Mouse (Mus musculus): ENCODE results near the gene A830031A19Rik. TPM values are rescaled to one million over a fixed set of nuclear protein-coding genes. Genes with fewer than 3 reads are reported as not detected.

Gene A830031A19Rik
- polyA plus RNA-seq, 1 experiment from 2014 or later: not detected

DNA sequence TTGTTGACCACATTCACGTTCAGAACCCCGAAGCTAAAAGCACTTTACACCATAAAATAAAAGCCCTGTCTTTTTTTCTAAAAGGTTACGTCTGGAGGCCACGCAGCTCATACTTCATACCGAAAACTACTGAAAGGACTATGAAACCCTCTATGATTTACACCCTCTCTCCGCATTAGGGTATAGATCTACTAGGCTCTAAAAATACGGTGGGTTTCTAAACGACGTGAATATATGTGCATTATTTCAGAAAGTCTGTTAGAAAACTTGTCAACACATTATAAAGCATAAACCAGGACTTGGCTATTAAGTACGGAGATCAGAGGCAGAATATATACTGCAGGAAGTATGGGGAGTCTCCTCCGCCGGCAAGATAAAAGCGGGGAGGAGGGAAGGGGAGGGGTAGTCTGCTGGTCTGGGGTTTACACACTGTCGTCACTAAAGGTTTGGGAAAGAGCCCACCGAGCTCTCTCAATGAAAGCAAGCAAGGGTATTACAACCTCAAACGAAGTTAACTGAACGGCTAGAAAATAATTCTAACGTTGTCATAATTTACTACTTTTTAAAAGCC is 748 bp downstream of the A830031A19Rik start:
- peak overlapping the region; percentile 96 for H3K4me2 ChIP-seq
- WGBS: under 1% methylated on average over 18 of the region's 18 CpGs
- H3K27me3 ChIP-seq: no peaks in the 10 kb centered on the region
- H3K36me3 ChIP-seq (replicated peaks): no peaks in the 10 kb centered on the region
- peak overlapping the region; percentile 96 for H3K4me3 ChIP-seq (replicated peaks)
- H3K27ac ChIP-seq: peak overlapping the region; percentile 99; the same call in 1 of the 2 replicates
- peak overlapping the region; percentile 98 for H3K9ac ChIP-seq
- ATAC-seq (ENCODE audit: low FRiP score): no peak
- H3K4me1 ChIP-seq: peaks cover 26% of the 10 kb centered on the region
- no peaks in the 10 kb centered on the region for H3K9me3 ChIP-seq

DNA sequence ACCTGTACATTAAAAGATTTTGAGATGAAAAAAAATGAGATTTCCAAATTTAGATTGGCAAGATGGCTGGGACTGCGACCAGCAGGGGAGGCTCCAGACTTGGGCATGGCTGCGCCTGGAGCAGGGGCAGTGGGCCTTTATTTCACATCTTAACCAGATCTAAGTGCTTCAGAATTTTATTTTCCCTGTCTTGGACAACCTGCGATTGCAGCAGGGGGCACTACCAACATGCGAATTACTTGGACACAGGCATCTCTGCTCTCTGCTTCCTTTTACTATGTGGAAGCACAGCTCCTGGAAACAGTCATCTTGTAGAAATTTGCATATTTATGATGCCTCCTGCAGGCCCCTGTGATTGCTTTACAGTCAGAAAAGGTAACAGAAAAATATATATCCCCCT is 9.5 kb downstream of the A830031A19Rik start:
- Histone ChIP-seq H3K36me3 (replicated peaks) (no peaks in the 10 kb centered on the region), H3K4me1 (peaks cover 27% of the 10 kb centered on the region), H3K27me3 (peaks cover 7% of the 10 kb centered on the region; the same call in 1 of the 2 replicates), H3K9me3 (no peaks in the 10 kb centered on the region), H3K9ac (no peak overlapping the region), H3K4me2 (no peak overlapping the region), H3K27ac (no peak overlapping the region), H3K4me3 (replicated peaks) (no peak overlapping the region)
- 42% methylated on average over 4 of the region's 4 CpGs for WGBS
- peak; percentile 43; the same call in 1 of the 2 replicates for ATAC-seq (ENCODE audit: low FRiP score)

GRCm38 (mm10) chr11:24064221-24064620 is 10.6 kb downstream of the A830031A19Rik start:
- H3K27ac ChIP-seq: no peak overlapping the region
- no peak overlapping the region for H3K4me2 ChIP-seq
- no peaks in the 10 kb centered on the region for H3K9me3 ChIP-seq
- no peak for ATAC-seq (ENCODE audit: low FRiP score)
- H3K27me3 ChIP-seq: peaks cover 8% of the 10 kb centered on the region; the same call in 1 of the 2 replicates
- 86% methylated on average over 6 of the region's 6 CpGs for WGBS
- H3K36me3 ChIP-seq (replicated peaks): no peaks in the 10 kb centered on the region
- peaks cover 28% of the 10 kb centered on the region for H3K4me1 ChIP-seq
- H3K4me3 ChIP-seq (replicated peaks): no peak overlapping the region
- H3K9ac ChIP-seq: no peak overlapping the region

DNA sequence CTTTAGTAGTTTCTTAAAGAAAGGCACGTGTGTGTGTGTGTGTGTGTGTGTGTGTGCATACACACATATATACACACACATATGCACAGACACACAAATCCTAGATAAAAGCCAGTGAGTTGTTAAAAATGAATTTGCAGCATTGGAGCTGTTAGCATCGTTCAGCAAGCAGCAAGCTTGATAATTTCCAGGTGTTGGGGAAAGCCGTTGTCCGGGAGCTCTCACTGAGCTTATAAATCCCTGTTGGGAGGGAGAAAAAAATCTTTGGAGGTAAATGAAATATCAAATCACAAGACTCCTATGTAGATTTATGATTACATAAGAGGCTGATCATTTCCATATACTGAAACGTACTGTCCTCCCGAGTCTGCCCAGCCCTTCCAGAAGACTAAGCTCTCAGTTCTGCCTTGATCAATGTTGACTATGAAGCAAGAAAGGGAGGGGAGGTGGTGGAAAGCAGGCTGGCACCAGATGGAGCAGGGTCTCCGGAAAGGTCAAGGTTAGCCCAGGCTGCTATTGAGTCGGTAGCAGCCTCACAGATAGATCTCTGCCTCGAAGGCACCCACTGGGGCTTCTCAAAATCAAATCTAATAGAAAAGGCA is 12.3 kb downstream of the A830031A19Rik start:
- H3K27ac ChIP-seq: no peak overlapping the region

GRCm38 (mm10) chr11:24061819-24062218 is 13.0 kb downstream of the A830031A19Rik start:
- no peaks in the 10 kb centered on the region for H3K36me3 ChIP-seq (replicated peaks)
- peaks cover 8% of the 10 kb centered on the region; the same call in 1 of the 2 replicates for H3K27me3 ChIP-seq
- peak; percentile 68 for ATAC-seq (ENCODE audit: low FRiP score)
- H3K9me3 ChIP-seq: no peaks in the 10 kb centered on the region
- peaks cover 28% of the 10 kb centered on the region for H3K4me1 ChIP-seq
- peak overlapping the region; percentile 29; the same call in 1 of the 2 replicates for H3K9ac ChIP-seq
- H3K4me2 ChIP-seq: peak overlapping the region; percentile 60
- under 1% methylated on average over 14 of the region's 14 CpGs for WGBS
- H3K4me3 ChIP-seq (replicated peaks): peak overlapping the region; percentile 34
- no peak overlapping the region for H3K27ac ChIP-seq

More for the DNA sequence above, 12.3 kb downstream of the A830031A19Rik start:
- H3K4me2 ChIP-seq: no peak overlapping the region
- ATAC-seq (ENCODE audit: low FRiP score): peak; percentile 42
- no peak overlapping the region for H3K4me3 ChIP-seq (replicated peaks)
- no peak overlapping the region for H3K9ac ChIP-seq
- peaks cover 8% of the 10 kb centered on the region; the same call in 1 of the 2 replicates for H3K27me3 ChIP-seq
- 39% methylated on average over 9 of the region's 9 CpGs for WGBS
- peaks cover 28% of the 10 kb centered on the region for H3K4me1 ChIP-seq
- no peaks in the 10 kb centered on the region for H3K9me3 ChIP-seq
- no peaks in the 10 kb centered on the region for H3K36me3 ChIP-seq (replicated peaks)

DNA sequence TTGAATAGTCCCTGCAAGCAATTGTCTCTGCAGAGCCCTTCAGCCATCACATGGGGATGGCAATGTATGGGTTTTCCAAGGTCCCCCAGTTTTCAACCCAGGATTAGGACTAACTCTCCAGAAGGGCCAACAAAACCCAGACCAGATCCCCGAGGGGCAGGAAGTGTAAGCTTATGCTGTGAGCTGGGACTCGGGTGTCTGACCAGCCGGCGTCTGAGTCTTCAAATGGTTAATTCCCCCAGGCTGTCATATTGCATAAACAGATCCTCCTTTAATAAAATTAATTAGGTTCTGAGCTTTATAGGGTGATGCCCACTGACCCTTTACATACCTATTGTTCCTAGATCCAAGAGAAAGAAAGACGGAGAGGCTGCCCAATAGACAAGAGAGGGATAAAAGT is 14.4 kb downstream of the A830031A19Rik start:
- Histone ChIP-seq H3K36me3 (replicated peaks) (no peaks in the 10 kb centered on the region), H3K9ac (peak overlapping the region; percentile 43; the same call in 1 of the 2 replicates), H3K27me3 (peaks cover 8% of the 10 kb centered on the region; the same call in 1 of the 2 replicates), H3K9me3 (no peaks in the 10 kb centered on the region), H3K4me3 (replicated peaks) (peak overlapping the region; percentile 26), H3K27ac (no peak overlapping the region), H3K4me2 (peak overlapping the region; percentile 60), H3K4me1 (peaks cover 28% of the 10 kb centered on the region)
- ATAC-seq (ENCODE audit: low FRiP score): peak; percentile 9; the same call in 1 of the 2 replicates
- 3% methylated on average over 5 of the region's 5 CpGs for WGBS

DNA sequence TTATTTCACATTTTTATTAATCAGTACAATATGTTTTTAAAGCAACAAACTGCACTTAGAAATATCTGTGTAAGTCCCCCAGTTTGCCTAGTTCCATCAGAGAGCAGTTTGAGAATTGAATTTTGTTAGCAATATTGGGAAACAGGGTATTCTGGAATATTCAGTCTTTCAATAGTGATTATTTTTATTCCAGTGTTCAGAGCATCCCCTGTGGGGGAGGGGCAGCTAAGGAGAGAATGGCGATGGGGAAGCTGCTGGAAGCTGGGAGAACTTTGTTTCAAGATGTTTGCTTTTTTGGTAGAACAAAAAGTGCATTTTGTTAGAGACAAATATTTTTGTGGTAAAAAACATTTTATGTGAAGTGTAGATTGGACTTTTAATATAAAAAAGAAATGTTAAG is 15.7 kb downstream of the A830031A19Rik start:
- 5% methylated on average over 1 of the region's 1 CpGs for WGBS
- Histone ChIP-seq H3K36me3 (replicated peaks) (no peaks in the 10 kb centered on the region), H3K27ac (no peak overlapping the region), H3K4me1 (peaks cover 26% of the 10 kb centered on the region), H3K9me3 (no peaks in the 10 kb centered on the region), H3K27me3 (peaks cover 8% of the 10 kb centered on the region; the same call in 1 of the 2 replicates), H3K4me3 (replicated peaks) (no peak overlapping the region), H3K9ac (no peak overlapping the region), H3K4me2 (no peak overlapping the region)
- no peak for ATAC-seq (ENCODE audit: low FRiP score)

GRCm38 (mm10) chr11:24052882-24053281 is 22.0 kb downstream of the A830031A19Rik start:
- no peak overlapping the region for H3K27ac ChIP-seq
- WGBS: 66% methylated on average over 6 of the region's 6 CpGs
- H3K9me3 ChIP-seq: no peaks in the 10 kb centered on the region
- no peak for ATAC-seq (ENCODE audit: low FRiP score)
- H3K4me1 ChIP-seq: peaks cover 4% of the 10 kb centered on the region
- no peak overlapping the region for H3K9ac ChIP-seq
- H3K36me3 ChIP-seq (replicated peaks): no peaks in the 10 kb centered on the region
- H3K4me3 ChIP-seq (replicated peaks): no peak overlapping the region
- peaks cover under 1% of the 10 kb centered on the region; the same call in 1 of the 2 replicates for H3K27me3 ChIP-seq
- no peak overlapping the region for H3K4me2 ChIP-seq

- Histone ChIP-seq H3K27ac (no peak overlapping the region), H3K36me3 (replicated peaks) (no peaks in the 10 kb centered on the region), H3K9me3 (no peaks in the 10 kb centered on the region), H3K4me2 (peak overlapping the region; percentile 61), H3K27me3 (peaks cover 2% of the 10 kb centered on the region; the same call in 1 of the 2 replicates), H3K9ac (peak overlapping the region; percentile 57; the same call in 1 of the 2 replicates), H3K4me1 (peaks cover 4% of the 10 kb centered on the region), H3K4me3 (replicated peaks) (peak overlapping the region; percentile 46; the same call in 1 of the 2 replicates)
- ATAC-seq (ENCODE audit: low FRiP score): no peak
- 85% methylated on average over 11 of the region's 11 CpGs for WGBS
Measured at GRCm38 (mm10) chr11:24050032-24050757, 24.7 kb downstream of the A830031A19Rik start.

- no peaks in the 10 kb centered on the region for H3K9me3 ChIP-seq
- 0 out of 2 replicates have a peak overlapping the region, but pooled peaks have one; percentile 57 for H3K27ac ChIP-seq
- H3K27me3 ChIP-seq: peaks cover 2% of the 10 kb centered on the region; the same call in 1 of the 2 replicates
- no peaks in the 10 kb centered on the region for H3K36me3 ChIP-seq (replicated peaks)
- WGBS: 3% methylated on average over 28 of the region's 28 CpGs
- peak overlapping the region; percentile 46 for H3K4me3 ChIP-seq (replicated peaks)
- peak overlapping the region; percentile 61 for H3K4me2 ChIP-seq
- peak; percentile 94 for ATAC-seq (ENCODE audit: low FRiP score)
- H3K4me1 ChIP-seq: peaks cover 4% of the 10 kb centered on the region
- peak overlapping the region; percentile 57 for H3K9ac ChIP-seq
Measured at GRCm38 (mm10) chr11:24049226-24050031, 25.4 kb downstream of the A830031A19Rik start.

GRCm38 (mm10) chr11:24044025-24044424 is 30.8 kb downstream of the A830031A19Rik start:
- Histone ChIP-seq H3K36me3 (replicated peaks) (no peaks in the 10 kb centered on the region), H3K9ac (no peak overlapping the region), H3K27me3 (peaks cover 2% of the 10 kb centered on the region; the same call in 1 of the 2 replicates), H3K27ac (no peak overlapping the region), H3K4me1 (no peaks in the 10 kb centered on the region), H3K9me3 (no peaks in the 10 kb centered on the region), H3K4me3 (replicated peaks) (no peak overlapping the region), H3K4me2 (no peak overlapping the region)
- ATAC-seq (ENCODE audit: low FRiP score): no peak
- 83% methylated on average over 6 of the region's 6 CpGs for WGBS
